Mouse (Mus musculus) liver, embryonic 15.5 days (tissue): ENCODE data around the gene Grb10. TPM values are rescaled to one million over a fixed set of nuclear protein-coding genes. Genes with fewer than 3 reads are reported as not detected.

Source experiments
- ATAC-seq: fragments of 200-750 bp; cut with Nextera tagmentation; 2 replicates; pipeline ENCODE4 v1.8.0; 2017; ENCODE audit warnings: moderate number of reproducible peaks, mild to moderate bottlenecking, moderate library complexity; ENCODE audit not compliant: insufficient read depth
- H3K27ac ChIP-seq: fragments of 300-500 bp; sonication (generic); replicated peaks from 2 replicates; pipeline ENCODE4 v1.5.1; 2015; ENCODE audit warnings: mild to moderate bottlenecking, inconsistent platforms
- H3K27me3 ChIP-seq: fragments of 300-500 bp; sonication (generic); 2 replicates; pipeline ENCODE4 v1.6.1; 2015; ENCODE audit warnings: mild to moderate bottlenecking, inconsistent platforms
- H3K36me3 ChIP-seq: fragments of 300-500 bp; sonication (generic); replicated peaks from 2 replicates; pipeline ENCODE4 v1.6.1; 2015; ENCODE audit warnings: moderate library complexity, mild to moderate bottlenecking, inconsistent platforms
- H3K4me1 ChIP-seq: fragments of 300-500 bp; sonication (generic); replicated peaks from 2 replicates; pipeline ENCODE4 v1.6.1; 2015; ENCODE audit warnings: inconsistent platforms
- H3K4me2 ChIP-seq: fragments of 300-500 bp; sonication (generic); 2 replicates; pipeline ENCODE4 v1.6.1; 2015; ENCODE audit warnings: moderate library complexity, mild to moderate bottlenecking, inconsistent platforms
- H3K4me3 ChIP-seq: fragments of 300-500 bp; sonication (generic); replicated peaks from 2 replicates; pipeline ENCODE4 v1.5.1; 2015; ENCODE audit warnings: mild to moderate bottlenecking, inconsistent platforms
- H3K9ac ChIP-seq: fragments of 300-500 bp; sonication (generic); 2 replicates; pipeline ENCODE4 v1.6.1; 2015; ENCODE audit warnings: moderate library complexity, mild to moderate bottlenecking, inconsistent platforms
- H3K9me3 ChIP-seq: fragments of 300-500 bp; sonication (generic); replicated peaks from 2 replicates; pipeline ENCODE4 v1.6.1; 2016; ENCODE audit warnings: inconsistent platforms
- WGBS: fragments of 180-500 bp; shearing (Covaris S2); methylation state at CpG from one replicate; pipeline ENCODE4 v1.1.7; 2015; ENCODE audit warnings: mixed read lengths; ENCODE audit not compliant: insufficient replicate concordance; 5-methylcytosine and 5-hydroxymethylcytosine counted together
- polyA plus RNA-seq: library from polyadenylated mRNA; unstranded; fragments of >200 nt; fragmentation: Nextera tagmentation; extraction: Ambion mirVana; gene quantifications from 2 replicates; pipeline ENCODE4 v1.2.1, GENCODE M21; 2015

Gene Grb10
- polyA plus RNA-seq = 148 and 163 TPM in 2 replicates

- Histone ChIP-seq H3K9ac (no peak within 1 kb of the TSS; the same call in 1 of the 2 replicates), H3K9me3 (no peaks in the 10 kb centered on the region), H3K4me1 (peaks cover 20% of the 10 kb centered on the region), H3K36me3 (no peaks in the 10 kb centered on the region), H3K4me2 (peak within 1 kb of the TSS; percentile 76), H3K27ac (peak within 1 kb of the TSS; percentile 55), H3K4me3 (peak within 1 kb of the TSS; percentile 65), H3K27me3 (peaks cover 95% of the 10 kb centered on the region)
- WGBS = 31% methylated on average over 10 of the region's 10 CpGs
- ATAC-seq = no peak
These were observed at the start of gene Grb10 for GRCm38 (mm10) chr11:12038470-12038985. Grb10 (minus strand) TSS chr11:12038683.

- H3K9me3 ChIP-seq = no peaks in the 10 kb centered on the region
- H3K27ac ChIP-seq = no peak overlapping the region
- peak; percentile 57; the same call in 1 of the 2 replicates for ATAC-seq
- no peak overlapping the region for H3K4me3 ChIP-seq
- no peaks in the 10 kb centered on the region for H3K27me3 ChIP-seq
- no peaks in the 10 kb centered on the region for H3K4me1 ChIP-seq
- no peak overlapping the region for H3K4me2 ChIP-seq
- no peaks in the 10 kb centered on the region for H3K36me3 ChIP-seq
- H3K9ac ChIP-seq = no peak overlapping the region
- WGBS = 53% methylated on average over 3 of the region's 3 CpGs
These were observed 43.2 kb upstream of the Grb10 start for GRCm38 (mm10) chr11:12081638-12082037.

- Histone ChIP-seq H3K36me3 (no peaks in the 10 kb centered on the region), H3K9me3 (no peaks in the 10 kb centered on the region), H3K4me3 (no peak overlapping the region), H3K4me2 (no peak overlapping the region), H3K27ac (no peak overlapping the region), H3K27me3 (no peaks in the 10 kb centered on the region), H3K4me1 (no peaks in the 10 kb centered on the region), H3K9ac (no peak overlapping the region)
- WGBS = 54% methylated on average over 2 of the region's 2 CpGs
- ATAC-seq = no peak
These were observed 40.7 kb upstream of the Grb10 start for GRCm38 (mm10) chr11:12079231-12079630.

GRCm38 (mm10) chr11:12075449-12075848 lies 37.0 kb upstream of the Grb10 start:
- no peak for ATAC-seq
- Histone ChIP-seq H3K4me2 (no peak overlapping the region), H3K36me3 (no peaks in the 10 kb centered on the region), H3K4me1 (no peaks in the 10 kb centered on the region), H3K9me3 (no peaks in the 10 kb centered on the region), H3K27me3 (no peaks in the 10 kb centered on the region), H3K27ac (no peak overlapping the region), H3K4me3 (no peak overlapping the region), H3K9ac (no peak overlapping the region)
- WGBS = 68% methylated on average over 1 of the region's 1 CpGs

DNA sequence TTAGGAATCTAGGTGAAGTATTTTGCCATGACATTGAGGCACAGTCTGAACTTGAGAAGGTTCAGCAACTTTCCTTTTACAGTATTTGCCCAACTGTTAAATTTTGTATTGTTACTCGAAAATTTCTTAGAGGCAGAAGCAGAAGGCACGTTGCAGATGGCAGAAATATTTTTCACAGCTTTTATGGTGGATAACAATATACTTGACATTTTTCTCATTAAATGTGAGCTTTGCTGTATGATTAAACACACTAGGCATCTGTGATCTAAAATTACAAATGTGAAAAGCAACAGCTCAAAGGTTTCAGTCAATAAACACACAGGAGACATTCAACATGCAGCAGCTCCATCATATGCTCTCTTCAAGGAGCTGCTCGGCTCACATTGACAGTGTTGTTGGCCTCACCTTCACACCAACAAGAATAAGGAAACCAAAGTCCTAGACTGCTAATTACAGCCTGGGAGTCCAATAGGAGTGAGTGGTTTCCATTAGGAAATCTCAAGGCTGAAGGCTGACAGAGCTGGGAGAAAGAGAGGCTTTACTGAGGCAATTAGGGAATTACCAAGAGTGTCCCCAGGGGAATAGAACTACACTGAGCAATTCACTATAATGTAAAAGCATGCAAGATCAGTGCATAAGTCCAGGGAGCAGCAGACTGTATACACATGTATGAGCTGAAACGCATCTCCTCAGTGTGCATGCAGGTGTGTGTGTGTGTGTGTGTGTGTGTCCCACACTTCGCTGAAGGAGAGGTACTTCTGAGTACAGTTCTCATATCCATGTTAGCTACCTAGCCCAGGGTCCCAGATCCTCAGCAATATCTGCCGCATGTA lies 35.1 kb upstream of the Grb10 start:
- no peak overlapping the region for H3K4me3 ChIP-seq
- no peak for ATAC-seq
- H3K9ac ChIP-seq = no peak overlapping the region
- H3K27ac ChIP-seq = no peak overlapping the region
- WGBS = 54% methylated on average over 6 of the region's 6 CpGs
- H3K4me1 ChIP-seq = no peaks in the 10 kb centered on the region
- H3K27me3 ChIP-seq = no peaks in the 10 kb centered on the region
- no peak overlapping the region for H3K4me2 ChIP-seq
- H3K9me3 ChIP-seq = no peaks in the 10 kb centered on the region
- no peaks in the 10 kb centered on the region for H3K36me3 ChIP-seq

DNA sequence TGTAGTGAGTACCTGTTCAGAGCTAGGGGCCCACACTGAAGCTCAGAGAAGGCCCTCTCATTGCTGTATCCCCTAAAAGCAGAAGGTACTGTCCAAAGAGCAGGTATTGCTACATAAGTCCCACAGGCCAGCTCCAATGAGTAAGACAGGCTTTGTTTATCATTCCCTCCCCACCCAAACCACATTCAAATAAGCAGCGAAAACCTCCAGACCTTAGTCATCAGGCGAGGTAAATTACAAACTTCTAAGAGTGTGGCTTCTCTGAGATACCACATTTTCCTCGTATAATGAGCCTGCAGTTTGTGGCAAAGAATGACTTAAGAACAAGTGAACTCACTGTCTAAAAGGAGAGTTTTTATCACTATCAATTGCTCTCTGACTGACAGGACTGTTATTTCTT lies 33.8 kb upstream of the Grb10 start:
- no peak overlapping the region for H3K4me2 ChIP-seq
- H3K4me1 ChIP-seq = no peaks in the 10 kb centered on the region
- H3K27ac ChIP-seq = no peak overlapping the region
- peak; percentile 42; the same call in 1 of the 2 replicates for ATAC-seq
- no peaks in the 10 kb centered on the region for H3K36me3 ChIP-seq
- H3K9me3 ChIP-seq = no peaks in the 10 kb centered on the region
- no peak overlapping the region for H3K9ac ChIP-seq
- no peak overlapping the region for H3K4me3 ChIP-seq
- WGBS = 36% methylated on average over 3 of the region's 3 CpGs
- no peaks in the 10 kb centered on the region for H3K27me3 ChIP-seq

GRCm38 (mm10) chr11:12059005-12059404 lies 20.5 kb upstream of the Grb10 start:
- no peak overlapping the region for H3K4me3 ChIP-seq
- H3K4me1 ChIP-seq = no peaks in the 10 kb centered on the region
- peak; percentile 37; the same call in 1 of the 2 replicates for ATAC-seq
- H3K27me3 ChIP-seq = peaks cover 30% of the 10 kb centered on the region
- no peaks in the 10 kb centered on the region for H3K9me3 ChIP-seq
- no peak overlapping the region for H3K9ac ChIP-seq
- H3K36me3 ChIP-seq = no peaks in the 10 kb centered on the region
- 35% methylated on average over 4 of the region's 4 CpGs for WGBS
- no peak overlapping the region for H3K27ac ChIP-seq
- H3K4me2 ChIP-seq = no peak overlapping the region

DNA sequence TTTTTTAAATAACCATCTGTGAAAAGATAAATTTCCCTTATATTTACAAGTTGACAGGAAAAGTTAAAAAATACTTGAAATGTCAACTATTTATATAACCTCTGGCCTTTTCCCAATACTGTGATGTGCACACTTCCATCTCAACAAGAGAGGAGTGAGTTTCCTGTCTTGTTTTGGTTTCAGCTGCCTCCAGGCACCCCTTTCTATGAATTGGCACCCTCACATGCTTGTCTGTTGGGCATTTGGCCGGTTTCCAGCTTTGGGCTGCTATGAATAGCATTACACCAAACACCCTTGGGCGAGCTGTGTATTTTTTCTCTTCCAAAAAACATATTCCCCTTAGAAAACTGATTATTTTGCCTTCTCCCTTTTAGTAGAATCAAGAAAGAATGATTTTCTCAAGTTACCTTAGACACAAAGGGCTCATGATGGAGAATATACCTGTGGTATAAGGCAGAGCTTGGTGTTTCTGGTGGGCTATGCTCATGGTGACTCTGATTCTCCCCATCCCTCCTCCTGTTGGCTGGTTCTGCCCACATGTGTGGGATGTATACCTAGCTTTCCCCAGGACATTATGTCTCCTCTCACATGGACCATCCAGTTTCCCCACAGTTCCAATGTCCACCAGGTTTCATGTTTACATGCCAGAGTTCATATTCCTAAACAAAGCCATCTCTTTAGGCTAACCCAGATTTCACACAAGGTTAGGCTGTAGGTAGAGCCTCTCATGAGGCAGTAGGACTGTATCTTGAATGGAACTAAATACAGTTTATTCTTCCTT lies 10.3 kb upstream of the Grb10 start:
- ATAC-seq = peak; percentile 61
- Histone ChIP-seq H3K9ac (no peak overlapping the region), H3K4me1 (no peaks in the 10 kb centered on the region), H3K9me3 (no peaks in the 10 kb centered on the region), H3K4me2 (no peak overlapping the region), H3K27ac (0 out of 2 replicates have a peak overlapping the region, but pooled peaks have one; percentile 34), H3K36me3 (no peaks in the 10 kb centered on the region), H3K27me3 (peaks cover 53% of the 10 kb centered on the region), H3K4me3 (no peak overlapping the region)
- WGBS = 29% methylated on average over 2 of the region's 2 CpGs

DNA sequence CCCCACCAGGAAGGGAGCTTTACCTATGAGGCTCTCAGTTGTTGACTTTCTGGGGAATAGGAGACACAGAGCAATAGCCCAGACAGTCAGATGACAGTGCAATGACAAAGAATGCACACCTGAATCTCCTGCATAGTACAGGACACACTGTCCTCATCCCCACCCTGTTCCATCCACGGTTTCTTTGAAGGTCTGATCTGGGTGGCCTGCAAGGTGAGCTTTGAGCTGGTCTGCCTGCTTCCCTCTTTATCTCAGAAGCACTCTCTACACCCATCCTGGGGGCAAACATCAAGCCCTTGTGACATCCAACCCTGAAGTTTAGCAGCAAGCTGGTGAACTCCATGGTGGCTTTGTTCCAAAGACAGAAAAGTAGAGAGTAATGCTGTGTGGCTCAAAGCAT lies 9.7 kb upstream of the Grb10 start:
- no peaks in the 10 kb centered on the region for H3K9me3 ChIP-seq
- no peak overlapping the region for H3K4me2 ChIP-seq
- H3K27me3 ChIP-seq = peaks cover 58% of the 10 kb centered on the region
- H3K36me3 ChIP-seq = no peaks in the 10 kb centered on the region
- no peak overlapping the region for H3K27ac ChIP-seq
- no peaks in the 10 kb centered on the region for H3K4me1 ChIP-seq
- H3K4me3 ChIP-seq = no peak overlapping the region
- 44% methylated on average over 1 of the region's 1 CpGs for WGBS
- peak; percentile 63 for ATAC-seq
- no peak overlapping the region for H3K9ac ChIP-seq

DNA sequence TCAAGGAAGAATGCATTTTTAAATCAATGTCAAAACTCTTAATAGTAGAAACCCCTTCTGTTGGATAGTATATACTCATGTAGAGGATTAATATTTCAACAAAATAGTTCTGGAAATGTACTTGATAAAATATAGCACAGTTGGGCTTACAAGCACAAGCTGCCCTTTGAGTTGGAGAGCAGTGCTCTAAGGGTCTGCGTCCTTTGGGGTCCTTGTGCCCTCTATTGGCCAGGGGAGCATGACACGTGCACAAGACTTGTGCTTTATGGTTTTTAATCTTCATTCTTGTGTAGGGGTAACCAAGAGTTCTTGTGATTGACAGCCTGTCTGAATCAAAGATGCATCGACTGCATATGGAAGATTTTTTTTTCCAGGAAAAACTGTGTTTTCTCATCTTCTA lies 5.8 kb upstream of the Grb10 start:
- 26% methylated on average over 3 of the region's 3 CpGs for WGBS
- ATAC-seq = no peak
- H3K36me3 ChIP-seq = no peaks in the 10 kb centered on the region

DNA sequence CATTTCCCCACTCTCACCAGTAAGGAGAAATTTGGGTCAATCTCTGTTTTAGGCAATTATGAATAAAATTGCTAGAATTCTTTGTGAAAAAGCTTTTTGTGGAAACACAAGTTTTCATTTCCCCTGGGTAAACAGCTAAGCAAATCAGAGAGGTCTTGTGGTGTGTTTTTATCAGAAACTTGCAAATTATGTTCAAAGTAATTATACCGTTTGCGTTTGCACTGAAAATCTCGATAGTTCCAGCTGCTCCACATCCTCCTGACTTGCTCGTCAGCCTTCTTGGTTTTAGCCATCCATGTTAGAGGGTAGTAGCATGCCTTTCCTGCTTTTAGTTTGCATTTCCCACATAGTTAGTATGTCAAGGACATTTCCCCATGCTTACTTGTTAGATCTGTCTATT lies 3.3 kb upstream of the Grb10 start:
- Histone ChIP-seq H3K27ac (no peak overlapping the region), H3K4me3 (no peak overlapping the region), H3K4me1 (peaks cover 7% of the 10 kb centered on the region; the same call in 1 of the 2 replicates), H3K36me3 (no peaks in the 10 kb centered on the region), H3K9me3 (no peaks in the 10 kb centered on the region), H3K9ac (no peak overlapping the region), H3K4me2 (no peak overlapping the region), H3K27me3 (peaks cover 93% of the 10 kb centered on the region)
- 49% methylated on average over 4 of the region's 4 CpGs for WGBS
- ATAC-seq = no peak

More for the DNA sequence above, 5.8 kb upstream of the Grb10 start:
- Histone ChIP-seq H3K27me3 (peaks cover 80% of the 10 kb centered on the region), H3K9ac (no peak overlapping the region), H3K4me1 (no peaks in the 10 kb centered on the region), H3K27ac (no peak overlapping the region), H3K9me3 (no peaks in the 10 kb centered on the region), H3K4me2 (no peak overlapping the region), H3K4me3 (no peak overlapping the region)
